Mouse (Mus musculus) neutrophil, adult 59 days (primary cell): ENCODE data around the gene Vapa. TPM values are rescaled to one million over a fixed set of nuclear protein-coding genes. Genes with fewer than 3 reads are reported as not detected.

ENCODE experiments used
- total RNA-seq, 2 experiments: library from RNA; stranded (reverse); gene quantifications; 1 replicate in 1 of 2; 2 replicates in 1 of 2; pipeline ENCODE4 v1.2.4; 2023

Gene Vapa
- 10 to 100 TPM; 74.8 to 96.0 TPM for total RNA-seq

DNA sequence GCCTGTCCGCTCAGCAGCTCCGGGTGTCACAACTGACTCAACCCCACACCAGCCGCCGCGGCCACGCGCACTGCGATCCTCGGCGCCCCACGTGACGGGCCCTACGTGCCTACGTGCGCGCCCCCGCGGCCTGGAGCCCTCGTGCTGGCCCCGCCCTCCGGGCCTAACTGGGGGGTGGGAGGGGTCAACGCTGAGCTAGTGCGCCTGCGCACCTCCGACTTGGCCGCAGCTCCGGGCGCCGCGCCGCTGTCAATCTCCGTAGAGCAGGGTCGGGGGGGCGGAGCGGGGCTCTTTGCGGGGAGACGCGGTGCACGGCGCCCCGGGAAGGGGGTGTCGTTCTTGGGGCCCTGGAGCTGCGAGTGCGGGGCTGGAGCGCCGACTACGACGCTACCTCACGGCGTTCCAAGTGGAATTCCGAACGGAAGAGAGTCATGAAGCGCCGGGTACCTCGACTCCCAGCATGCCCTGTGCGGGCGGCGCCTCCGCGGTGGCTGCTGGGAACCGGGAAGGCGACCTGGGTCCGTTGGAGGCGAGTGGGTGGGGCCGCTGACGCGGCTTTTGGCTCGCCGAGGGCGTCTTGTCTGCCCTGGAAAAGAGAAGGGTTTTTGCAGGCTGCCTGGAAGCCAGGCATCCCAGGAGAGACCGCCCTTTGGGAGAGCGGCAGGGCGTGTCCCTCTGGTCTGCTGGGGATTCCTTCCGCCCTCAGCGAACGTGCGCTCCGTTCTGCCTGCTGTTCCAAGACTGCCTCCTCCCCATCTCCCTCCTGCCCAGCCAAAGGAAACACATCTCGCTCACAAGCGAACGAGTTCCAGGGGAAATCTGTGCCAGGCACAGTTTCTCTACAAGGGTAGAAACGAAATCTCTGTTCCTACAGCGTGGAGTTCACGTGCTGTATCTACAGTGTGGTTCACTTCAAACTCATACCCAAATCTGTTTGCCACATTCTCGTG, at the start of gene Vapa:
TSS of gene Vapa (minus strand) at position 93 of the 950 bp plus-strand sequence.

GRCm38 (mm10) chr17:65641734-65642218, 28.4 kb upstream of the Vapa start, which contains the start of gene Txndc2:
Txndc2 (minus strand) TSS chr17:65642168.

DNA sequence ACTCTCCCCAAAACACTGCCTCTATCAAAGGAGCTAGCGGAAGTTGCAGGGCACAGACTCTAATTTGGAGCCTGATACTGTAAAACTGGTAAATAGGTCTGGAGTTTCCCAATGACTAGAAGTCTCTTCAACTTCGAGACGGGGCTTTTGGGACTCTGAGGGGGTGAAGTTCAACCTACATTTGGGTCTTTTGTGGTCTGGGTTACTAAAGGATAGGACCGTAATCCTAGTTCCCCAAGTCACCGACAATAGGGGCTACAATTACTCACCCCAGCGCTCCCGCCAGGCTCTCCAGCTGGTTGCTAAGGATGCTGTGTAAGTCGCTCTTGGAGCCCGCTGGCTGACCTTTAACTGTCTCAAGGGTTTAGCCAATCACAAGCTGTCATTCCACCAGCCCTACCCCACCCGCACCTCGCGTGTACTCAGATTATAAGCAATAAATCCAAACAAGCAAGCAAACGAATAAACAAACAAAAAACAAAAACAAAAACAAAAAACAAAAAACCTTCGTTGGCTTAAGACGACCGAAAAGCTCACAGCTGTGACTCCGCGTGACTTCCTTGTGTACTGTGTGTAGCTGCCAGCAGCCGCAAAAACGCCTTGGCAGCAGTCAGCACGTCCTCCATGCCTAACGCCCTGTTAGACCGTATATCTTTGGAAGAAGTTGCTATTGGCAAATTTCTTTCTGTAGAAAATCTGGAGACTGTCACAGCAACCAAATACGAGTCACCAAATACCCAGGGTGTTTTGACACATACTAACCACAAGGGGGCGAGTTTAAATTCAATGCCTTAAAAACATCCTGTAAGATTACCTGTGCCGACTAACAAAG, 72.7 kb downstream of the Vapa start, which contains the start of gene Tmem232:
TSS of gene Tmem232 (minus strand) at position 342 of the 832 bp plus-strand sequence.

Other genes starting within 250 kb of the Vapa start
- gene Tmem232, start 72.8 kb downstream of the Vapa start, total RNA-seq: not detected
- under 1 TPM; 0.18 to 0.82 TPM for gene Txndc2, start 28.6 kb upstream of the Vapa start, total RNA-seq
- gene Rab31, start 159.2 kb upstream of the Vapa start, total RNA-seq: 10 to 100 TPM; 77.5 to 80.5 TPM
- 100 to 1,000 TPM; 120 to 124 TPM for gene Ppp4r1, start 169.0 kb upstream of the Vapa start, total RNA-seq